Mouse (Mus musculus) spleen, adult 2 months (tissue): ENCODE results near the gene Ms4a4a.

Experiments used
- CTCF ChIP-seq: fragments of 200-500 bp; IDR thresholded peaks from 2 replicates; pipeline ENCODE4 v1.5.1; 2011; ENCODE audit warnings: mild to moderate bottlenecking, inconsistent platforms; ENCODE audit not compliant: insufficient read depth, insufficient read length, insufficient replicate concordance; ENCODE audit errors: extremely low read depth
- POLR2A ChIP-seq: fragments of 200-500 bp; IDR thresholded peaks from 2 replicates; pipeline ENCODE4 v1.6.1; 2011; ENCODE audit warnings: low read depth, low read length, inconsistent platforms

DNA sequence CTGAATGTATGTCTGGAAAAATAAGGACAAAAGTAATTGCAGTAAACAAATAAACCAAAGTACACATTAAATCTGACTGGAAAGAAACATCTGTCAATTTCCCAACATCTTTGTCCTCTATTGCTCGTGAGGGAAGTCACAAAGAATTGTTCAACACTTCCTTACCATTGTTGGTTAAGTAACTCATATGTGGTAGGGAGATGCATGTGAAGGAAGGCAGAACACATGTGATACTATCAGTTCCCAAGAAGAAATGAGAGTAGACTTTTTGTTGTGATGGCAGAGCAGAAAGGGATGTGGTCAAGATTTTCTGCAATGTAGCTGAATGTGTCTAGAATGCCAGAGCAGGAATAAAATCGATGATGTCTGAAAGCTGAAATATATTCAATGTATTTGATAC, 1.1 kb downstream of the Ms4a4a start:
- TF ChIP-seq CTCF = no peak
- no peak for TF ChIP-seq POLR2A
